Mouse (Mus musculus): ENCODE measurements around the gene Vdac2. TPM values are rescaled to one million over a fixed set of nuclear protein-coding genes. Genes with fewer than 3 reads are reported as not detected.

Gene Vdac2
- polyA plus RNA-seq (2012; fragmentation: generic; extraction: Trizol), result 242 TPM
- long read RNA-seq, experiment 1, transcript Vdac2-201 (10 exons, 1,954 nt), result major isoform, 237 of 269 reads
- long read RNA-seq, experiment 1, partial matches to known transcripts, result 7 of 269 reads
- long read RNA-seq, experiment 1, other reads (novel, unspliced or antisense), result 20 of 269 reads
- long read RNA-seq, experiment 2, transcript Vdac2-201 (10 exons, 1,954 nt), result major isoform, 702 of 732 reads
- long read RNA-seq, experiment 2, partial matches to known transcripts, result 3 of 732 reads
- long read RNA-seq, experiment 2, other reads (novel, unspliced or antisense), result 27 of 732 reads

DNA sequence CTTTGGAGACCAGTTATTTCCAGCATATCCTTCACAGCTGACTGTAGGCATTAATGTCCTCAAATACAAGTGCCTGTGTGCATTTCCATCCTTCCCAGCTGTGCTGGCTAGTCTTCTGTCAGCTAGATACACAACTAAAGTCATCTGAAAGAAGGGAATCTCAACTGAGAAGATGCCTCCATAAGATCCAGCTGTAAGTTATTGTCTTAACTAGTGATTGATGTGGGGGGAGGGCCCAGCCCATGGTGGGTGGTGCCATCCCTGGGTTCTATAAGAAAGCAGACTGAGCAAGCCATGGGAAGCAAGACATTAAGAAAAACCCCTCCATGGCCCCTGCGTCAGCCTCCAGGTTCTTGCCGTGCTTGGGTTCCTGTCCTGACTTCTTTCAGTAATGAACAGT is at the start of gene Vdac2:
Gene Vdac2 (plus strand): TSS at position 301 of the 400 bp plus-strand sequence.
- Histone ChIP-seq H3K27me3 (ENCODE audit: control insufficient read depth, insufficient read depth, insufficient read length) (no peaks in the 10 kb centered on the region), H3K79me2 (ENCODE audit: control insufficient read depth, insufficient read depth) (no peaks in the 10 kb centered on the region), H3K4me3 (ENCODE audit: insufficient read depth, poor library complexity, severe bottlenecking) (no peak within 1 kb of the TSS), H3ac (ENCODE audit: control insufficient read depth, insufficient read length, low read depth) (no peak within 1 kb of the TSS), H3K79me3 (ENCODE audit: low read depth) (no peaks in the 10 kb centered on the region), H3K36me3 (ENCODE audit: control insufficient read depth, insufficient read depth) (no peaks in the 10 kb centered on the region)
- no peak for TF ChIP-seq FOSL1 (IDR thresholded peaks at IDR 0.05; ENCODE audit: insufficient read depth, low read length, poor library complexity, severe bottlenecking)
- TF ChIP-seq MYOD1 (IDR thresholded peaks at IDR 0.05; ENCODE audit: control insufficient read depth, insufficient read length, low read depth), result no peak
- TF ChIP-seq CEBPB (IDR thresholded peaks at IDR 0.05; ENCODE audit: low read depth), result no peak
- TF ChIP-seq USF1 (IDR thresholded peaks at IDR 0.05; ENCODE audit: low read depth), result no peak
- no peak for TF ChIP-seq CTCF (IDR thresholded peaks at IDR 0.05; ENCODE audit: control insufficient read depth, insufficient read depth, insufficient read length)
- no peak for TF ChIP-seq MYOG (IDR thresholded peaks at IDR 0.05; ENCODE audit: control insufficient read depth, extremely low read depth, insufficient read length)
- TF ChIP-seq MAX (IDR thresholded peaks at IDR 0.05), result no peak

DNA sequence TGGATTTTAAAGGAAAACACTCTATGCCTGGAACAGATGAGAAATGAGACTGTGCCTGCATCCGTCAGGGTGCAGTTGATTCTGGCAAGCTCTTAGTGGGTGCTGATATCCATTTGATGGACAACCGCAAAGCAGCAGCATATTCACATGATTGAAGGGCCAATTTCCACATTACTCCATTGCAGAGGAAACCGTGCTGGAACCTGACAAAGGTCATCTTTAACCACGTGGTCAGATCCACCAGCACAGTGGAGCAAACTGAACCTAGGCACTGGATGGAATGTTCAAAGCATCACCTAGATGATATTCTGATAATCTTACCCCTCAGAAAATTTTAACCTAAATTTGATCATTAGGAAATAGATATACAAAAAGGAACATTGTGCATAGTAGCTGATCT is 48.8 kb upstream of the Vdac2 start:
- Histone ChIP-seq H3K36me3 (ENCODE audit: control insufficient read depth, insufficient read depth) (peaks cover 42% of the 10 kb centered on the region), H3ac (ENCODE audit: control insufficient read depth, insufficient read length, low read depth) (no peak overlapping the region), H3K4me3 (ENCODE audit: insufficient read depth, poor library complexity, severe bottlenecking) (no peak overlapping the region), H3K27me3 (ENCODE audit: control insufficient read depth, insufficient read depth, insufficient read length) (no peaks in the 10 kb centered on the region), H3K79me2 (ENCODE audit: control insufficient read depth, insufficient read depth) (peaks cover 27% of the 10 kb centered on the region), H3K79me3 (ENCODE audit: low read depth) (peaks cover 17% of the 10 kb centered on the region)
- TF ChIP-seq CTCF (IDR thresholded peaks at IDR 0.05; ENCODE audit: control insufficient read depth, insufficient read depth, insufficient read length) (no peak), MAX (IDR thresholded peaks at IDR 0.05) (no peak), USF1 (IDR thresholded peaks at IDR 0.05; ENCODE audit: low read depth) (no peak), MYOG (IDR thresholded peaks at IDR 0.05; ENCODE audit: control insufficient read depth, extremely low read depth, insufficient read length) (no peak), FOSL1 (IDR thresholded peaks at IDR 0.05; ENCODE audit: insufficient read depth, low read length, poor library complexity, severe bottlenecking) (no peak), CEBPB (IDR thresholded peaks at IDR 0.05; ENCODE audit: low read depth) (no peak), MYOD1 (IDR thresholded peaks at IDR 0.05; ENCODE audit: control insufficient read depth, insufficient read length, low read depth) (no peak)

GRCm38 (mm10) chr14:21786500-21786899 is 38.5 kb upstream of the Vdac2 start:
- Histone ChIP-seq H3ac (ENCODE audit: control insufficient read depth, insufficient read length, low read depth) (no peak overlapping the region), H3K36me3 (ENCODE audit: control insufficient read depth, insufficient read depth) (peaks cover 41% of the 10 kb centered on the region), H3K4me3 (ENCODE audit: insufficient read depth, poor library complexity, severe bottlenecking) (no peak overlapping the region), H3K27me3 (ENCODE audit: control insufficient read depth, insufficient read depth, insufficient read length) (no peaks in the 10 kb centered on the region), H3K79me2 (ENCODE audit: control insufficient read depth, insufficient read depth) (no peaks in the 10 kb centered on the region), H3K79me3 (ENCODE audit: low read depth) (no peaks in the 10 kb centered on the region)
- no peak for TF ChIP-seq FOSL1 (IDR thresholded peaks at IDR 0.05; ENCODE audit: insufficient read depth, low read length, poor library complexity, severe bottlenecking)
- no peak for TF ChIP-seq MYOD1 (IDR thresholded peaks at IDR 0.05; ENCODE audit: control insufficient read depth, insufficient read length, low read depth)
- no peak for TF ChIP-seq MAX (IDR thresholded peaks at IDR 0.05)
- TF ChIP-seq CTCF (IDR thresholded peaks at IDR 0.05; ENCODE audit: control insufficient read depth, insufficient read depth, insufficient read length), result no peak
- no peak for TF ChIP-seq USF1 (IDR thresholded peaks at IDR 0.05; ENCODE audit: low read depth)
- no peak for TF ChIP-seq CEBPB (IDR thresholded peaks at IDR 0.05; ENCODE audit: low read depth)
- TF ChIP-seq MYOG (IDR thresholded peaks at IDR 0.05; ENCODE audit: control insufficient read depth, extremely low read depth, insufficient read length), result no peak

- H3K79me3 ChIP-seq (ENCODE audit: low read depth), result no peaks in the 10 kb centered on the region
- H3K36me3 ChIP-seq (ENCODE audit: control insufficient read depth, insufficient read depth), result peaks cover 41% of the 10 kb centered on the region
- H3ac ChIP-seq (ENCODE audit: control insufficient read depth, insufficient read length, low read depth), result no peak overlapping the region
- no peak for TF ChIP-seq USF1 (IDR thresholded peaks at IDR 0.05; ENCODE audit: low read depth)
- TF ChIP-seq FOSL1 (IDR thresholded peaks at IDR 0.05; ENCODE audit: insufficient read depth, low read length, poor library complexity, severe bottlenecking), result no peak
- no peak for TF ChIP-seq MAX (IDR thresholded peaks at IDR 0.05)
- TF ChIP-seq CTCF (IDR thresholded peaks at IDR 0.05; ENCODE audit: control insufficient read depth, insufficient read depth, insufficient read length), result no peak
- no peak for TF ChIP-seq CEBPB (IDR thresholded peaks at IDR 0.05; ENCODE audit: low read depth)
- TF ChIP-seq MYOD1 (IDR thresholded peaks at IDR 0.05; ENCODE audit: control insufficient read depth, insufficient read length, low read depth), result no peak
- TF ChIP-seq MYOG (IDR thresholded peaks at IDR 0.05; ENCODE audit: control insufficient read depth, extremely low read depth, insufficient read length), result no peak
- no peaks in the 10 kb centered on the region for H3K79me2 ChIP-seq (ENCODE audit: control insufficient read depth, insufficient read depth)
- H3K27me3 ChIP-seq (ENCODE audit: control insufficient read depth, insufficient read depth, insufficient read length), result no peaks in the 10 kb centered on the region
- H3K4me3 ChIP-seq (ENCODE audit: insufficient read depth, poor library complexity, severe bottlenecking), result no peak overlapping the region
Measured at GRCm38 (mm10) chr14:21787374-21787773, 37.7 kb upstream of the Vdac2 start.

GRCm38 (mm10) chr14:21788121-21788520 is 36.9 kb upstream of the Vdac2 start:
- Histone ChIP-seq H3ac (ENCODE audit: control insufficient read depth, insufficient read length, low read depth) (no peak overlapping the region), H3K79me3 (ENCODE audit: low read depth) (no peaks in the 10 kb centered on the region), H3K4me3 (ENCODE audit: insufficient read depth, poor library complexity, severe bottlenecking) (no peak overlapping the region), H3K79me2 (ENCODE audit: control insufficient read depth, insufficient read depth) (no peaks in the 10 kb centered on the region), H3K36me3 (ENCODE audit: control insufficient read depth, insufficient read depth) (peaks cover 45% of the 10 kb centered on the region), H3K27me3 (ENCODE audit: control insufficient read depth, insufficient read depth, insufficient read length) (no peaks in the 10 kb centered on the region)
- TF ChIP-seq MYOG (IDR thresholded peaks at IDR 0.05; ENCODE audit: control insufficient read depth, extremely low read depth, insufficient read length) (no peak), CEBPB (IDR thresholded peaks at IDR 0.05; ENCODE audit: low read depth) (no peak), MYOD1 (IDR thresholded peaks at IDR 0.05; ENCODE audit: control insufficient read depth, insufficient read length, low read depth) (no peak), USF1 (IDR thresholded peaks at IDR 0.05; ENCODE audit: low read depth) (no peak), FOSL1 (IDR thresholded peaks at IDR 0.05; ENCODE audit: insufficient read depth, low read length, poor library complexity, severe bottlenecking) (no peak), CTCF (IDR thresholded peaks at IDR 0.05; ENCODE audit: control insufficient read depth, insufficient read depth, insufficient read length) (no peak), MAX (IDR thresholded peaks at IDR 0.05) (no peak)
